Mouse (Mus musculus) cortical plate, adult 2 months (tissue): ENCODE data around the gene Hdac9.

Experiments
- CTCF ChIP-seq: fragments of 200-500 bp; IDR thresholded peaks from 2 replicates; pipeline ENCODE4 v1.5.1; 2011; ENCODE audit warnings: mild to moderate bottlenecking, control low read depth, low read length; ENCODE audit not compliant: insufficient read depth; ENCODE audit errors: extremely low read depth
- POLR2A ChIP-seq: fragments of 200-500 bp; IDR thresholded peaks from 2 replicates; pipeline ENCODE4 v1.6.1; 2011; ENCODE audit warnings: mild to moderate bottlenecking, low read length, control low read depth; ENCODE audit not compliant: insufficient read depth; ENCODE audit errors: extremely low read depth

DNA sequence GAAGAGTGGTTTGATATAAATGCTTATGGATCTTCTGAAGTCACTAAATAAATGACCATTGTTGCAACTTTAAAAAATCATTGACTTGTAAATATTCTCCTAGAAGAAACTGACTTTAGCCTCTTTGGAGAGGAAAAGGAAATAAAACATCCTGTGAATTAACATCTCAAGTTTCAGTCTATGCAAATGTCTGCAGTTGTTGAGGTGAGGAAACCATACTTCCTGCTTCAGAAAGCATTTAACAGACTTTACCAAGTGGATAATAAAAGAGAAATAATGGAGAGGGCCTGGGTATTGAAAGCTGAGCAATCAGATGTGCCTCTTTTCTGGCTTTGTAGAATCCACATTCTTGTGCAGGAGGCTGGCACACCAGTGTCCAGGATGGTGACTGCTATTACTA is 110.4 kb downstream of the Hdac9 start:
- TF ChIP-seq CTCF (no peak), POLR2A (no peak)
